Mouse (Mus musculus) limb, embryonic 14.5 days (tissue): ENCODE measurements at regions not wholly inside any gene's neighbourhood (a gene's known extent, or its start where the extent isn't known, plus 50 kb on each side); places are given as distances from the start of the nearest gene placed in this dataset.

ENCODE experiments used
- ATAC-seq: fragments of 200-750 bp; cut with Nextera tagmentation; 2 replicates; pipeline ENCODE4 v1.8.0; 2017; ENCODE audit warnings: low read depth, moderate number of reproducible peaks, moderate TSS enrichment; ENCODE audit not compliant: low FRiP score
- DNase-seq: peaks from one replicate; pipeline ENCODE4 v3.0.0-alpha.2; 2015; ENCODE audit warnings: low spot score
- H3K27ac ChIP-seq: fragments of 300-500 bp; sonication (generic); replicated peaks from 2 replicates; pipeline ENCODE4 v1.5.1; 2014; ENCODE audit warnings: low read depth, mild to moderate bottlenecking, low read length, moderate library complexity, mixed read lengths
- H3K27me3 ChIP-seq: fragments of 300-500 bp; sonication (generic); 2 replicates; pipeline ENCODE4 v1.6.1; 2014; ENCODE audit warnings: low read length, mixed read lengths; ENCODE audit not compliant: control insufficient read depth, insufficient read depth
- H3K36me3 ChIP-seq: fragments of 300-500 bp; sonication (generic); 2 replicates; pipeline ENCODE4 v1.6.1; 2014; ENCODE audit warnings: mild to moderate bottlenecking, low read length, moderate library complexity, mixed read lengths; ENCODE audit not compliant: control insufficient read depth, insufficient read depth
- H3K4me1 ChIP-seq: fragments of 300-500 bp; sonication (generic); 2 replicates; pipeline ENCODE4 v1.6.1; 2014; ENCODE audit warnings: antibody characterized with exemption, low read length, mixed read lengths; ENCODE audit not compliant: control insufficient read depth, insufficient read depth
- H3K4me2 ChIP-seq: fragments of 300-500 bp; sonication (generic); replicated peaks from 2 replicates; pipeline ENCODE4 v1.6.1; 2014; ENCODE audit warnings: low read depth, mild to moderate bottlenecking, low read length, moderate library complexity; ENCODE audit not compliant: severe bottlenecking
- H3K4me3 ChIP-seq: fragments of 300-500 bp; sonication (generic); replicated peaks from 2 replicates; pipeline ENCODE4 v1.5.1; 2014; ENCODE audit warnings: low read length
- H3K9ac ChIP-seq: fragments of 300-500 bp; sonication (generic); 2 replicates; pipeline ENCODE4 v1.6.1; 2014; ENCODE audit warnings: mild to moderate bottlenecking, low read depth, low read length, moderate library complexity; ENCODE audit not compliant: severe bottlenecking
- H3K9me3 ChIP-seq: fragments of 300-500 bp; sonication (generic); 2 replicates; pipeline ENCODE4 v1.6.1; 2016; ENCODE audit warnings: low read length; ENCODE audit not compliant: control insufficient read depth
- POLR2A ChIP-seq: fragments of 200-500 bp; IDR thresholded peaks from 2 replicates; pipeline ENCODE4 v1.8.0; 2012; ENCODE audit warnings: inconsistent platforms, mild to moderate bottlenecking, moderate library complexity, borderline replicate concordance; ENCODE audit not compliant: insufficient read depth, insufficient read length; ENCODE audit errors: extremely low read depth
- WGBS: fragments of 180-500 bp; shearing (Covaris S2); extraction: QIAGEN DNeasy Blood & Tissue Kit; methylation state at CpG from one replicate; pipeline ENCODE4 v1.1.7; 2014; 5-methylcytosine and 5-hydroxymethylcytosine counted together

GRCm38 (mm10) chr2:9564487-9565043 is 316.5 kb upstream of the 4930412O13Rik start:
- DNase-seq, result no peak
- no peak overlapping the region for H3K27ac ChIP-seq
- H3K36me3 ChIP-seq, result no peaks in the 10 kb centered on the region
- no peak for ATAC-seq
- H3K9me3 ChIP-seq, result no peaks in the 10 kb centered on the region
- no peak overlapping the region for H3K4me2 ChIP-seq
- no peak overlapping the region for H3K4me3 ChIP-seq
- H3K9ac ChIP-seq, result no peak overlapping the region
- no peak for TF ChIP-seq POLR2A
- WGBS, result 9% methylated on average over 6 of the region's 6 CpGs
- no peaks in the 10 kb centered on the region for H3K4me1 ChIP-seq
- no peaks in the 10 kb centered on the region for H3K27me3 ChIP-seq

GRCm38 (mm10) chr2:9569220-9569619 is 311.8 kb upstream of the 4930412O13Rik start:
- no peaks in the 10 kb centered on the region for H3K4me1 ChIP-seq
- H3K4me3 ChIP-seq, result no peak overlapping the region
- no peak overlapping the region for H3K27ac ChIP-seq
- H3K9me3 ChIP-seq, result no peaks in the 10 kb centered on the region
- H3K9ac ChIP-seq, result no peak overlapping the region
- ATAC-seq, result no peak
- H3K4me2 ChIP-seq, result no peak overlapping the region
- H3K36me3 ChIP-seq, result no peaks in the 10 kb centered on the region
- no peak for DNase-seq
- whole genome bisulfite sequencing, result 81% methylated on average over 4 of the region's 4 CpGs
- no peaks in the 10 kb centered on the region for H3K27me3 ChIP-seq
- TF ChIP-seq POLR2A, result no peak

DNA sequence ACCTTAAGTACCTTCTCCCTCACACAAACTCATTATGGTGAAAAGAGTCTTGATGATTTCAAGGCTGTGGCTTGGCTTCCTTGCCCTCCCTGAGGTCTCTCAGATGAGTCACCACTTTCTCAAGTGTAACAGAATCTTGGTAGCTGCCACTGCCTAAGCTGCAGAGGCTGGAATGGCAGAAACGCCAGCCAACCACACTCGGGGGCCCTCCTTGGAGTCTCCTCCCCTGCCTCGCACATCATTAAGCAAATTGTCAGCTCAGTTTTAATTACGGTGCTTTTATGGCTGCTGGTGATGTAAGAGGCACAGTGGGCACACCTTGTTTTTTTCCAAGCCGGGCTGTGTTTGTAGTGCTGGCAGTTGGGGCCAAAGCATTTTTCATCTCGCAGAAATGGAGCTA is 306.9 kb upstream of the 4930412O13Rik start:
- Histone ChIP-seq H3K4me3 (no peak overlapping the region), H3K4me2 (no peak overlapping the region), H3K4me1 (no peaks in the 10 kb centered on the region), H3K36me3 (no peaks in the 10 kb centered on the region), H3K27me3 (no peaks in the 10 kb centered on the region), H3K9ac (no peak overlapping the region), H3K9me3 (no peaks in the 10 kb centered on the region), H3K27ac (no peak overlapping the region)
- 15% methylated on average over 6 of the region's 6 CpGs for WGBS
- TF ChIP-seq POLR2A, result no peak
- DNase-seq (peak; percentile 32), ATAC-seq (0 out of 2 replicates have a peak, but pooled peaks have one; percentile 34)

GRCm38 (mm10) chr2:9574651-9575050 is 306.4 kb upstream of the 4930412O13Rik start:
- Histone ChIP-seq H3K9me3 (no peaks in the 10 kb centered on the region), H3K4me2 (no peak overlapping the region), H3K4me1 (no peaks in the 10 kb centered on the region), H3K27me3 (no peaks in the 10 kb centered on the region), H3K4me3 (no peak overlapping the region), H3K9ac (no peak overlapping the region), H3K36me3 (no peaks in the 10 kb centered on the region), H3K27ac (no peak overlapping the region)
- WGBS, result 83% methylated on average over 5 of the region's 5 CpGs
- DNase-seq (no peak), ATAC-seq (no peak)
- TF ChIP-seq POLR2A, result no peak

DNA sequence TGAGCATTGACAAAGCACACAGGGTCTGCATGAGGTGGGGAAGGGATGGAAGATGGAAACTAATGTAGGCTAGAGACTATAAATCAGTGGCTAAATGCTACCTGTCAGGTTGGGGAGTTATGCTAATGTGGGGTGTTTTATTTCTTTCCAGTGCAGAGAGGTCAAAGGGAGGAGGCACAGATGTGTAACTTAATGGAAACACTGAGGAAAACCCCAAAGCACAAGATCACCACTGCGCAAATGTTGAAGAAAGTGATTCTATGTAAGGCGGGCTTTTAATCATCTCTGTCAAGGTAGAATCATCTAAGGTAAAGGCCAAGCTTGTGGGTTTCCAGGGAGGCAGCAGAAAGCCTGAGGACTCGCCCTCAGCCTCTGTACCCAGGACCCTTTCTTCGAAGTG is 303.2 kb upstream of the 4930412O13Rik start:
- Histone ChIP-seq H3K36me3 (no peaks in the 10 kb centered on the region), H3K4me1 (no peaks in the 10 kb centered on the region)

GRCm38 (mm10) chr2:9587389-9587788 is 293.7 kb upstream of the 4930412O13Rik start:
- Histone ChIP-seq H3K27me3 (no peaks in the 10 kb centered on the region), H3K36me3 (no peaks in the 10 kb centered on the region), H3K9ac (no peak overlapping the region), H3K27ac (no peak overlapping the region), H3K4me3 (no peak overlapping the region), H3K4me2 (no peak overlapping the region), H3K9me3 (no peaks in the 10 kb centered on the region), H3K4me1 (no peaks in the 10 kb centered on the region)
- ATAC-seq, result no peak
- TF ChIP-seq POLR2A, result no peak
- no peak for DNase-seq
- 86% methylated on average over 3 of the region's 3 CpGs for WGBS

More for the DNA sequence above, 303.2 kb upstream of the 4930412O13Rik start:
- H3K27ac ChIP-seq, result no peak overlapping the region
- ATAC-seq, result no peak
- H3K9ac ChIP-seq, result no peak overlapping the region
- 75% methylated on average over 4 of the region's 4 CpGs for WGBS
- no peak overlapping the region for H3K4me2 ChIP-seq
- no peak for TF ChIP-seq POLR2A
- H3K27me3 ChIP-seq, result no peaks in the 10 kb centered on the region
- no peak overlapping the region for H3K4me3 ChIP-seq
- DNase-seq, result no peak
- no peaks in the 10 kb centered on the region for H3K9me3 ChIP-seq
